Mouse (Mus musculus): ENCODE data around the gene Anapc2.

Anapc2 gene

GRCm38 (mm10) chr2:25267746-25268309 lies 4.5 kb upstream of the Anapc2 start:
- DNase-seq (ENCODE audit: low spot score in 2 of 2) = no peak

- no peak for DNase-seq (ENCODE audit: low spot score in 2 of 2)
Measured at GRCm38 (mm10) chr2:25272515-25272914, 237 bp downstream of the Anapc2 start.

- no peak for DNase-seq (ENCODE audit: low spot score in 2 of 2)
Measured at GRCm38 (mm10) chr2:25273010-25273409, 732 bp downstream of the Anapc2 start.

- DNase-seq (ENCODE audit: low spot score in 2 of 2) = peak; percentile 78 to 86
Measured at GRCm38 (mm10) chr2:25278928-25279882, 6.9 kb downstream of the Anapc2 start.

GRCm38 (mm10) chr2:25285551-25285950 lies 13.3 kb downstream of the Anapc2 start:
- no peak for DNase-seq (ENCODE audit: low spot score in 2 of 2)

- no peak for DNase-seq (ENCODE audit: low spot score in 2 of 2)
Measured at GRCm38 (mm10) chr2:25286314-25286713, 14.0 kb downstream of the Anapc2 start.

GRCm38 (mm10) chr2:25286837-25287636 lies 14.8 kb downstream of the Anapc2 start:
- DNase-seq (ENCODE audit: low spot score in 2 of 2) = no peak

GRCm38 (mm10) chr2:25287927-25288649 lies 15.8 kb downstream of the Anapc2 start, which contains the start of gene Tmem210:
TSS of gene Tmem210 (plus strand) at chr2:25288145.
- no peak for DNase-seq (ENCODE audit: low spot score in 2 of 2)

- no peak for DNase-seq (ENCODE audit: low spot score in 2 of 2)
Measured at GRCm38 (mm10) chr2:25288734-25289345, 16.6 kb downstream of the Anapc2 start.

GRCm38 (mm10) chr2:25289651-25290050 lies 17.4 kb downstream of the Anapc2 start, which contains the start of gene Lrrc26:
TSS of gene Lrrc26 (plus strand) at chr2:25289915.
- peak in 1 of 2 experiments; percentile 65 for DNase-seq (ENCODE audit: low spot score in 2 of 2)

- DNase-seq (ENCODE audit: low spot score in 2 of 2) = peak in 1 of 2 experiments; percentile 49
Measured at GRCm38 (mm10) chr2:25290101-25290815, 18.0 kb downstream of the Anapc2 start.

- no peak for DNase-seq (ENCODE audit: low spot score in 2 of 2)
Measured at GRCm38 (mm10) chr2:25290816-25291130, 18.5 kb downstream of the Anapc2 start.

- no peak for DNase-seq (ENCODE audit: low spot score in 2 of 2)
Measured at GRCm38 (mm10) chr2:25291184-25292053, 19.1 kb downstream of the Anapc2 start.

- no peak for DNase-seq (ENCODE audit: low spot score in 2 of 2)
Measured at GRCm38 (mm10) chr2:25292054-25292544, 19.8 kb downstream of the Anapc2 start.

- DNase-seq (ENCODE audit: low spot score in 2 of 2) = peak in 1 of 2 experiments; percentile 82
Measured at GRCm38 (mm10) chr2:25292856-25293255, 20.6 kb downstream of the Anapc2 start.

- no peak for DNase-seq (ENCODE audit: low spot score in 2 of 2)
Measured at GRCm38 (mm10) chr2:25293706-25294105, 21.4 kb downstream of the Anapc2 start.

- no peak for DNase-seq (ENCODE audit: low spot score in 2 of 2)
Measured at GRCm38 (mm10) chr2:25297093-25297492, 24.8 kb downstream of the Anapc2 start.

- DNase-seq (ENCODE audit: low spot score in 2 of 2) = no peak
Measured at GRCm38 (mm10) chr2:25298046-25298445, 25.8 kb downstream of the Anapc2 start.

GRCm38 (mm10) chr2:25303452-25303851 lies 31.2 kb downstream of the Anapc2 start:
- no peak for DNase-seq (ENCODE audit: low spot score in 2 of 2)
